Mouse (Mus musculus) midbrain, embryonic 16.5 days (tissue): ENCODE measurements around the gene Cep135. TPM values are rescaled to one million over a fixed set of nuclear protein-coding genes. Genes with fewer than 3 reads are reported as not detected.

ENCODE experiments used
- ATAC-seq: fragments of 200-750 bp; cut with Nextera tagmentation; 2 replicates; pipeline ENCODE4 v1.8.0; 2017; ENCODE audit warnings: moderate TSS enrichment
- H3K27ac ChIP-seq: fragments of 300-500 bp; sonication (generic); 2 replicates; pipeline ENCODE4 v1.5.1; 2014; ENCODE audit warnings: mild to moderate bottlenecking, low read length, mixed read lengths
- H3K27me3 ChIP-seq: fragments of 300-500 bp; sonication (generic); 2 replicates; pipeline ENCODE4 v1.6.1; 2014; ENCODE audit warnings: low read depth, low read length, mixed read lengths; ENCODE audit not compliant: control insufficient read depth, insufficient read depth
- H3K36me3 ChIP-seq: fragments of 300-500 bp; sonication (generic); 2 replicates; pipeline ENCODE4 v1.6.1; 2014; ENCODE audit warnings: mild to moderate bottlenecking, low read length, moderate library complexity, mixed read lengths; ENCODE audit not compliant: control insufficient read depth, insufficient read depth
- H3K4me1 ChIP-seq: fragments of 300-500 bp; sonication (generic); 2 replicates; pipeline ENCODE4 v1.6.1; 2014; ENCODE audit warnings: mild to moderate bottlenecking, low read length, mixed read lengths; ENCODE audit not compliant: control insufficient read depth, insufficient read depth
- H3K4me2 ChIP-seq: fragments of 300-500 bp; sonication (generic); 2 replicates; pipeline ENCODE4 v1.6.1; 2014; ENCODE audit warnings: mild to moderate bottlenecking, low read length, mixed read lengths
- H3K4me3 ChIP-seq: fragments of 300-500 bp; sonication (generic); 2 replicates; pipeline ENCODE4 v1.5.1; 2014; ENCODE audit warnings: low read depth, mild to moderate bottlenecking, low read length, moderate library complexity, mixed read lengths
- H3K9ac ChIP-seq: fragments of 300-500 bp; sonication (generic); 2 replicates; pipeline ENCODE4 v1.6.1; 2014; ENCODE audit warnings: low read depth, low read length, mixed read lengths
- H3K9me3 ChIP-seq: fragments of 300-500 bp; sonication (generic); replicated peaks from 2 replicates; pipeline ENCODE4 v1.6.1; 2014; ENCODE audit warnings: mild to moderate bottlenecking, low read length, mixed read lengths; ENCODE audit not compliant: control insufficient read depth, poor library complexity, severe bottlenecking
- WGBS: fragments of 180-500 bp; shearing (Covaris S2); extraction: QIAGEN DNeasy Blood & Tissue Kit; methylation state at CpG from one replicate; pipeline ENCODE4 v1.1.7; 2014; 5-methylcytosine and 5-hydroxymethylcytosine counted together
- polyA plus RNA-seq: library from polyadenylated mRNA; unstranded; fragments of >200 nt; fragmentation: Nextera tagmentation; extraction: Ambion mirVana; gene quantifications from 2 replicates; pipeline ENCODE4 v1.2.1, GENCODE M21; 2015

Cep135 gene
- polyA plus RNA-seq, 1 experiment from 2014 or later, result 3.6 TPM

- ATAC-seq, result no peak
- 89% methylated on average over 1 of the region's 1 CpGs for WGBS
- Histone ChIP-seq H3K4me1 (no peaks in the 10 kb centered on the region), H3K4me3 (no peak overlapping the region), H3K9ac (no peak overlapping the region), H3K27me3 (no peaks in the 10 kb centered on the region), H3K9me3 (no peaks in the 10 kb centered on the region), H3K36me3 (peaks cover 9% of the 10 kb centered on the region), H3K4me2 (no peak overlapping the region), H3K27ac (no peak overlapping the region)
These were observed 39.3 kb downstream of the Cep135 start for GRCm38 (mm10) chr5:76627770-76628169.

- no peak for ATAC-seq
- Histone ChIP-seq H3K4me2 (no peak overlapping the region), H3K36me3 (peaks cover 10% of the 10 kb centered on the region), H3K9ac (no peak overlapping the region), H3K27ac (no peak overlapping the region), H3K9me3 (no peaks in the 10 kb centered on the region), H3K4me1 (no peaks in the 10 kb centered on the region), H3K27me3 (no peaks in the 10 kb centered on the region), H3K4me3 (no peak overlapping the region)
- WGBS, result 77% methylated on average over 10 of the region's 10 CpGs
These were observed 45.5 kb downstream of the Cep135 start for GRCm38 (mm10) chr5:76634012-76634411.

GRCm38 (mm10) chr5:76635592-76635991 is 47.1 kb downstream of the Cep135 start:
- H3K4me2 ChIP-seq, result no peak overlapping the region
- no peak for ATAC-seq
- H3K27me3 ChIP-seq, result no peaks in the 10 kb centered on the region
- peaks cover 10% of the 10 kb centered on the region for H3K36me3 ChIP-seq
- H3K9ac ChIP-seq, result no peak overlapping the region
- H3K4me1 ChIP-seq, result no peaks in the 10 kb centered on the region
- no peak overlapping the region for H3K4me3 ChIP-seq
- H3K27ac ChIP-seq, result no peak overlapping the region
- 97% methylated on average over 2 of the region's 2 CpGs for WGBS
- no peaks in the 10 kb centered on the region for H3K9me3 ChIP-seq

- Histone ChIP-seq H3K4me3 (no peak overlapping the region), H3K4me2 (no peak overlapping the region), H3K9me3 (no peaks in the 10 kb centered on the region), H3K9ac (no peak overlapping the region), H3K27ac (no peak overlapping the region), H3K27me3 (no peaks in the 10 kb centered on the region), H3K4me1 (no peaks in the 10 kb centered on the region), H3K36me3 (peaks cover 7% of the 10 kb centered on the region; the same call in 1 of the 2 replicates)
- ATAC-seq, result no peak
- 85% methylated on average over 4 of the region's 4 CpGs for WGBS
These were observed 53.6 kb downstream of the Cep135 start for GRCm38 (mm10) chr5:76642076-76642475.

- Histone ChIP-seq H3K4me3 (no peak overlapping the region), H3K27ac (no peak overlapping the region), H3K36me3 (peaks cover 7% of the 10 kb centered on the region; the same call in 1 of the 2 replicates), H3K27me3 (no peaks in the 10 kb centered on the region), H3K4me2 (no peak overlapping the region), H3K4me1 (no peaks in the 10 kb centered on the region), H3K9me3 (no peaks in the 10 kb centered on the region), H3K9ac (no peak overlapping the region)
- ATAC-seq, result no peak
- 95% methylated on average over 7 of the region's 7 CpGs for WGBS
These were observed 55.7 kb downstream of the Cep135 start for GRCm38 (mm10) chr5:76644234-76644633.

GRCm38 (mm10) chr5:76645091-76645868 is 56.8 kb downstream of the Cep135 start:
- Histone ChIP-seq H3K9me3 (no peaks in the 10 kb centered on the region), H3K27me3 (no peaks in the 10 kb centered on the region), H3K9ac (no peak overlapping the region), H3K4me3 (no peak overlapping the region), H3K27ac (no peak overlapping the region), H3K4me1 (no peaks in the 10 kb centered on the region), H3K4me2 (no peak overlapping the region), H3K36me3 (peaks cover 7% of the 10 kb centered on the region; the same call in 1 of the 2 replicates)
- no peak for ATAC-seq
- WGBS, result 93% methylated on average over 10 of the region's 10 CpGs

- WGBS, result 75% methylated on average over 4 of the region's 4 CpGs
- no peaks in the 10 kb centered on the region for H3K9me3 ChIP-seq
- H3K36me3 ChIP-seq, result no peaks in the 10 kb centered on the region
- peaks cover 10% of the 10 kb centered on the region for H3K4me1 ChIP-seq
- no peak overlapping the region for H3K9ac ChIP-seq
- H3K27me3 ChIP-seq, result no peaks in the 10 kb centered on the region
- no peak overlapping the region for H3K4me2 ChIP-seq
- H3K27ac ChIP-seq, result no peak overlapping the region
- no peak overlapping the region for H3K4me3 ChIP-seq
- ATAC-seq, result no peak
These were observed 61.4 kb downstream of the Cep135 start for GRCm38 (mm10) chr5:76649897-76650296.

GRCm38 (mm10) chr5:76651151-76651725 is 62.7 kb downstream of the Cep135 start:
- H3K4me1 ChIP-seq, result peaks cover 10% of the 10 kb centered on the region
- ATAC-seq, result peak; percentile 90
- no peaks in the 10 kb centered on the region for H3K36me3 ChIP-seq
- 38% methylated on average over 5 of the region's 5 CpGs for WGBS
- peak overlapping the region; percentile 68 for H3K27ac ChIP-seq
- no peak overlapping the region for H3K4me3 ChIP-seq
- H3K4me2 ChIP-seq, result no peak overlapping the region
- no peaks in the 10 kb centered on the region for H3K9me3 ChIP-seq
- H3K27me3 ChIP-seq, result no peaks in the 10 kb centered on the region
- no peak overlapping the region for H3K9ac ChIP-seq

GRCm38 (mm10) chr5:76656212-76656611 is 67.7 kb downstream of the Cep135 start, which contains the start of gene C530008M17Rik:
TSS of gene C530008M17Rik (plus strand) at chr5:76656512.
- no peaks in the 10 kb centered on the region for H3K36me3 ChIP-seq
- 92% methylated on average over 2 of the region's 2 CpGs for WGBS
- H3K27ac ChIP-seq, result peak within 1 kb of the TSS; percentile 99
- H3K27me3 ChIP-seq, result no peaks in the 10 kb centered on the region
- H3K4me1 ChIP-seq, result peaks cover 29% of the 10 kb centered on the region
- peak within 1 kb of the TSS; percentile 95 for H3K4me3 ChIP-seq
- H3K9ac ChIP-seq, result peak within 1 kb of the TSS; percentile 100
- no peaks in the 10 kb centered on the region for H3K9me3 ChIP-seq
- ATAC-seq, result no peak
- peak within 1 kb of the TSS; percentile 81 for H3K4me2 ChIP-seq
